Comparison of ENCODE assay signal across 15 mouse cellular contexts in the genomic region with DNA sequence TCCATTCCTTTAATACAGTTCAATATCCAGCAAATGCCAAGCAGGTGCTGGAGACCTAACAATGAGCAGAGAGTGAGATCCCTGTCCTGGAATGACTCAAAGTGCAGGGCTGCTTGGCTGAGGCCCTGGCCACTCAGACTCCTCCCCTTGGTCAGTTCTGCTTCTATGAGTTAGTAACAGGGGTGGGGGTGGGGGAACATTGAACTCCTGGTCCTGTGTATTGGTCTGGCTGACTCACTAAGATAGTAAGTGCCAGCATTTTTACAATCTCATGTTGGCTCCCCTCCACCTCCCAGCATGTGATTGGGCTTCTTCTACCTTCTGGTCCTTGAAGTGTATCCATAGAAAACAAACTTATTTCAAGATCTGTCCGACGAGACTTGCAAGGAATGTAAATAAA. TPM values are rescaled to one million over a fixed set of nuclear protein-coding genes. Genes with fewer than 3 reads are reported as not detected.
DNase-seq lines count a peak whose midpoint lies in the region; ATAC-seq lines count a peak whose summit lies in the region.
"Had no signal": no experiment of that assay in that cellular context is flagged by ENCODE, and none has a peak within 500 bp of the region (broad histone marks: within the 10 kb centered on the region; RNA-seq: fewer than 3 reads in every experiment).

No protein-coding gene starts in this region.

- H3K36me3 ChIP-seq in kidney, embryonic 15.5 days, result no peaks in the 10 kb centered on the region
- no peaks in the 10 kb centered on the region for H3K36me3 ChIP-seq in neural tube, embryonic 15.5 days
- no peaks in the 10 kb centered on the region for H3K36me3 ChIP-seq in hindbrain, embryonic 12.5 days
- H3K36me3 ChIP-seq: lung, embryonic 15.5 days; midbrain, embryonic 13.5 days had no signal

- ATAC-seq in kidney, embryonic 15.5 days (replicated peaks; ENCODE audit: low FRiP score), result 0 out of 2 replicates have a peak, but pooled peaks have one; percentile 71
- ATAC-seq in neural tube, embryonic 15.5 days (ENCODE audit: low FRiP score), result no peak
- no peak for ATAC-seq in hindbrain, embryonic 12.5 days (ENCODE audit: low FRiP score)
- ATAC-seq: midbrain, embryonic 13.5 days had no signal

- DNase-seq in lung, postnatal 36 days, result peak; percentile 3
- DNase-seq in lung, postnatal 14 days, result no peak
- DNase-seq in adrenal gland, postnatal 25 days, result peak; percentile 37
- DNase-seq in yolk sac, embryonic 10.5 days (ENCODE audit: low spot score), result peak; percentile 4
- no peak for DNase-seq in layer of hippocampus, adult 11-12 months (ENCODE audit: low spot score)
- DNase-seq: cerebellum, adult 11-12 months; embryo, embryonic 11 days; right cerebral cortex, postnatal 14 days had no signal

- no peaks in the 10 kb centered on the region for H3K9me3 ChIP-seq in kidney, embryonic 15.5 days (replicated peaks)
- no peaks in the 10 kb centered on the region for H3K9me3 ChIP-seq in neural tube, embryonic 15.5 days (replicated peaks)
- no peaks in the 10 kb centered on the region for H3K9me3 ChIP-seq in hindbrain, embryonic 12.5 days (replicated peaks)
- H3K9me3 ChIP-seq: lung, embryonic 15.5 days; midbrain, embryonic 13.5 days had no signal

- H3K4me1 ChIP-seq in kidney, embryonic 15.5 days, result no peaks in the 10 kb centered on the region
- no peaks in the 10 kb centered on the region for H3K4me1 ChIP-seq in neural tube, embryonic 15.5 days
- H3K4me1 ChIP-seq in hindbrain, embryonic 12.5 days, result no peaks in the 10 kb centered on the region
- H3K4me1 ChIP-seq: lung, embryonic 15.5 days; midbrain, embryonic 13.5 days had no signal

- no peaks in the 10 kb centered on the region for H3K27me3 ChIP-seq in kidney, embryonic 15.5 days
- no peaks in the 10 kb centered on the region for H3K27me3 ChIP-seq in neural tube, embryonic 15.5 days (replicated peaks)
- no peaks in the 10 kb centered on the region for H3K27me3 ChIP-seq in hindbrain, embryonic 12.5 days
- H3K27me3 ChIP-seq: lung, embryonic 15.5 days; midbrain, embryonic 13.5 days had no signal

- H3K4me2 ChIP-seq in kidney, embryonic 15.5 days, result no peak overlapping the region
- no peak overlapping the region for H3K4me2 ChIP-seq in neural tube, embryonic 15.5 days
- no peak overlapping the region for H3K4me2 ChIP-seq in hindbrain, embryonic 12.5 days (replicated peaks)
- H3K4me2 ChIP-seq: heart, embryonic 11.5 days; hindbrain, embryonic 14.5 days; lung, embryonic 15.5 days; midbrain, embryonic 13.5 days had no signal

- WGBS in kidney, embryonic 15.5 days, result 41% methylated on average over 2 of the region's 2 CpGs
- 76% methylated on average over 2 of the region's 2 CpGs for WGBS in neural tube, embryonic 15.5 days
- WGBS in hindbrain, embryonic 12.5 days, result 79% methylated on average over 2 of the region's 2 CpGs

- H3K4me3 ChIP-seq in kidney, embryonic 15.5 days (replicated peaks), result no peak overlapping the region
- H3K4me3 ChIP-seq in neural tube, embryonic 15.5 days (replicated peaks), result no peak overlapping the region
- H3K4me3 ChIP-seq in hindbrain, embryonic 12.5 days, result no peak overlapping the region
- H3K4me3 ChIP-seq: lung, embryonic 15.5 days; midbrain, embryonic 13.5 days had no signal

- no peak overlapping the region for H3K27ac ChIP-seq in kidney, embryonic 15.5 days
- H3K27ac ChIP-seq in neural tube, embryonic 15.5 days (replicated peaks), result no peak overlapping the region
- H3K27ac ChIP-seq in hindbrain, embryonic 12.5 days, result no peak overlapping the region
- H3K27ac ChIP-seq: hindbrain, embryonic 14.5 days; lung, embryonic 15.5 days; midbrain, embryonic 13.5 days had no signal

- no peak overlapping the region for H3K9ac ChIP-seq in kidney, embryonic 15.5 days
- no peak overlapping the region for H3K9ac ChIP-seq in neural tube, embryonic 15.5 days (replicated peaks)
- no peak overlapping the region for H3K9ac ChIP-seq in hindbrain, embryonic 12.5 days
- H3K9ac ChIP-seq: hindbrain, embryonic 14.5 days; lung, embryonic 15.5 days; midbrain, embryonic 13.5 days had no signal

RNA-seq across cellular contexts. Expression of a gene that starts 43.2 kb away (rescaled TPM):
- total RNA-seq in adrenal gland, postnatal 25 days (2021), result 16.1 and 17.6 TPM in 2 replicates
- 60.8 and 61.0 TPM in 2 replicates for polyA plus RNA-seq in kidney, embryonic 15.5 days (2015; fragmentation: Nextera tagmentation; extraction: Ambion mirVana)
- 40.0 and 43.7 TPM in 2 replicates for polyA plus RNA-seq in neural tube, embryonic 15.5 days (2015; fragmentation: Nextera tagmentation; extraction: Ambion mirVana)
- 37.1 and 40.5 TPM in 2 replicates for polyA plus RNA-seq in hindbrain, embryonic 12.5 days (2016; fragmentation: Nextera tagmentation; extraction: Ambion mirVana)

Comparison
In these comparisons a context has a peak if more than half of its experiments do, and no peak if none do; other contexts are left out.
1. DNase-seq: peak in lung, postnatal 36 days (single experiment), adrenal gland, postnatal 25 days (single experiment) and yolk sac, embryonic 10.5 days (single experiment); none in lung, postnatal 14 days (single experiment) and layer of hippocampus, adult 11-12 months (single experiment).